Mouse (Mus musculus): ENCODE measurements around the gene Rdm1.
"Not testable (repeated sequence)": the region's sequence is repeated elsewhere in the genome, so short reads cannot be mapped to it uniquely, and the experiment has no call there.

DNA sequence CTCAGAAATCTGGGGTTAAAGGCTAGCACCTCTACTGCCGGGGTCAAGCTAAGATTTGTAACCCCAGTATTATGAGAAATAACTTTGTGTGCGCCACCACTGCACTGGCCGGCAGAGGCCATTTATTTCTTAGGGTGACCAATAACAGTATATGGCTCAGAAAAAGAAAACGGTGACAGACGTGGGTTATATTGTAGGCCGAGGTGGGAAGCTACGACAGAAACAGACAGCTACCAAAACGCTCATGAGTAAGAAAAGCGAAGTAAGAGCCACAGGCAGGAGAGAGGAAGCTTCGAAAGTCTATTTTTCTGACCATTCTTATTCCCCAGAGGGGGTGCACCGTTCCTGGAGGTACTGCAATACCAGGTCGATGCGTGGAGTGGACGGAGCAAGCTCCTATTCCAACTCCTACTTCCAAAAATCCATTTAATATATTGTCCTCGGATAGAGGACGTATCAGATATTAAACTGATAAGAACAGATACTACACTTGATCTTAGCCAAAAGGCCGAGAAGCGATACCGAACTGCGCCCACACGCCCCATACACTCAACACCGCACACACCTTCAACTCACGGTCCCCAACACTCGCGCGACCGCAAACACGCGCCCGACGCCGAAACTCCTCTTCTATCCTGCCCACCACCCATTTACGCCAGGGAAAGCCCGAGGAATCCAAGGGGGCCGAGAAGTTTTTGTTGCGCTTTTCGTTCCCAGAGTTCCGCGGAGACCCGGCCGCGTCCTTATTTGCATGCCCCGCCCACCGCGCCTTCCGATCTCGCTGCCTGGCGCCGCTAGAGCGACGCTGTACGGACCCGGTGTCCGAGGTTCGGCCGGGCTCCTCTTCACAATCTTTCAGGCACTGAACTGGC lies 18.7 kb downstream of the Rdm1 start:
- TF ChIP-seq CTCF (IDR thresholded peaks at IDR 0.05; ENCODE audit: borderline replicate concordance, extremely low read depth, insufficient read depth, insufficient read length): not testable (repeated sequence)
- TF ChIP-seq POLR2A (IDR thresholded peaks at IDR 0.05; ENCODE audit: borderline replicate concordance, extremely low read depth, insufficient read depth, insufficient read length, poor library complexity, severe bottlenecking): peak; percentile 13; the same call in 1 of the 2 replicates

Data from brain, embryonic 14.5 days (tissue).